Comparison of ENCODE assay signal across 8 mouse cellular contexts in genomic region chr1:147343276-147343953, GRCm38 (mm10).
DNase-seq lines count a peak whose midpoint lies in the region; TF ChIP-seq lines count a peak whose summit lies in the region.

No protein-coding gene starts in this region.

- peak; percentile 49 to 59 for DNase-seq in heart, adult 2 months
- no peak for DNase-seq in heart, postnatal 25 days (ENCODE audit: low spot score)
- peak; percentile 73 for DNase-seq in cerebellum, adult 18-20 months
- DNase-seq in heart, postnatal 14 days = peak; percentile 54 to 67
- peak; percentile 24 to 84 for DNase-seq in left cerebral cortex, postnatal 25 days (ENCODE audit: low spot score in 2 of 2)
- DNase-seq in natural killer cell, adult 2 months (ENCODE audit: low spot score in 2 of 2) = no peak
- DNase-seq in gastrocnemius, postnatal 4 days (ENCODE audit: low spot score in 2 of 2) = no peak
- DNase-seq in retina, embryonic 14.5 days (ENCODE audit: low spot score) = no peak

- H3K79me2 ChIP-seq in heart, adult 2 months (replicated peaks; ENCODE audit: control insufficient read depth, insufficient read depth, low read length) = no peaks in the 10 kb centered on the region

- TF ChIP-seq POLR2A in heart, adult 2 months (IDR thresholded peaks at IDR 0.05; ENCODE audit: insufficient read depth, low read depth, low read length) = no peak

- no peak for TF ChIP-seq EP300 in heart, adult 2 months (IDR thresholded peaks at IDR 0.05; ENCODE audit: insufficient read depth, low read depth, low read length)

- WGBS in heart, adult 2 months = 79% methylated on average over 9 of the region's 9 CpGs

- no peak overlapping the region for H3K27ac ChIP-seq in heart, adult 2 months

- intact Hi-C loops in heart, adult 2 months (cut with DNase I) = no loop called here
- intact Hi-C loops in heart, postnatal 25 days (cut with DNase I) = no loop called here
- intact Hi-C loops in heart, postnatal 14 days (cut with DNase I) = no loop called here
- intact Hi-C loops in left cerebral cortex, postnatal 25 days (cut with DNase I) = no loop called here

- no peak overlapping the region for H3K9ac ChIP-seq in heart, adult 2 months (ENCODE audit: low read depth, low read length)

- H3K4me3 ChIP-seq in heart, adult 2 months = no peak overlapping the region

- H3K27me3 ChIP-seq in heart, adult 2 months (ENCODE audit: control insufficient read depth, insufficient read depth, low read length) = no peaks in the 10 kb centered on the region

- H3K4me1 ChIP-seq in heart, adult 2 months (ENCODE audit: control insufficient read depth, insufficient read depth, low read length) = no peaks in the 10 kb centered on the region

- no peak for TF ChIP-seq CTCF in heart, adult 2 months (IDR thresholded peaks at IDR 0.05)

- no peaks in the 10 kb centered on the region for H3K36me3 ChIP-seq in heart, adult 2 months (ENCODE audit: control insufficient read depth, insufficient read depth, low read length)

Comparison
In these comparisons a context has a peak if more than half of its experiments do, and no peak if none do; other contexts are left out.
1. DNase-seq: peak in heart, adult 2 months (2 of 2), cerebellum, adult 18-20 months (2 of 2), heart, postnatal 14 days (2 of 2) and left cerebral cortex, postnatal 25 days (2 of 2); none in heart, postnatal 25 days (single experiment), natural killer cell, adult 2 months (0 of 2), gastrocnemius, postnatal 4 days (0 of 2) and retina, embryonic 14.5 days (single experiment).